Mouse (Mus musculus): ENCODE results near the gene Med20. TPM values are rescaled to one million over a fixed set of nuclear protein-coding genes. Genes with fewer than 3 reads are reported as not detected.
"Not testable (repeated sequence)": the region's sequence is repeated elsewhere in the genome, so short reads cannot be mapped to it uniquely, and the experiment has no call there.

Med20 gene
- polyA plus RNA-seq, 1 experiment from 2014 or later: 12.7 TPM

GRCm38 (mm10) chr17:47593215-47593853, 18.0 kb upstream of the Med20 start:
- Histone ChIP-seq H3K36me3 (ENCODE audit: inconsistent target) (no peaks in the 10 kb centered on the region), H3K27ac (peak overlapping the region; percentile 79), H3K79me2 (ENCODE audit: inconsistent target) (peaks cover 31% of the 10 kb centered on the region), H3K4me3 (ENCODE audit: inconsistent target) (peak overlapping the region; percentile 93)
- under 1% methylated on average over 46 of the region's 63 CpGs for WGBS (ENCODE audit: missing documents)

DNA sequence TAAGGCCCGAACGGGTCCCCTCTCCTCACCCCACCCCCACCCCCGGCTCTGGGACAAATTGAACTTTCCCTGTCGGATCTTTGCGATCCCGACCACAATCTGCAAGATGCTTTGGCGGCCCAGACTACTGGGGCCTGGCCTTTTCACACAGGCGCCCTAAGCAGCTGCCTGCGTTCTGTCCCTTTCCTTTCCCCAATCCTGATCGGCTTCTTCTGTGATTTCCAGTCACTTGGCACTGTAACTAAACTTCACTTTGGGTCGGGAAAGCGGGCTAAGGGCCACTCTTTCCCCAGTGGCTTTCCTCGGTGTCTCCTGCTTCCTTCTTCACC, 17.6 kb upstream of the Med20 start:
- 1% methylated on average over 13 of the region's 13 CpGs for WGBS (ENCODE audit: missing documents)
- H3K36me3 ChIP-seq (ENCODE audit: inconsistent target): no peaks in the 10 kb centered on the region

GRCm38 (mm10) chr17:47594183-47594968, 17.0 kb upstream of the Med20 start:
- Histone ChIP-seq H3K79me2 (ENCODE audit: inconsistent target) (peaks cover 31% of the 10 kb centered on the region), H3K4me3 (ENCODE audit: inconsistent target) (peak overlapping the region; percentile 93), H3K36me3 (ENCODE audit: inconsistent target) (no peaks in the 10 kb centered on the region), H3K27ac (peak overlapping the region; percentile 79)
- 3% methylated on average over 41 of the region's 43 CpGs for WGBS (ENCODE audit: missing documents)

More for the DNA sequence above, 17.6 kb upstream of the Med20 start:
- H3K79me2 ChIP-seq (ENCODE audit: inconsistent target): peaks cover 31% of the 10 kb centered on the region
- peak overlapping the region; percentile 93 for H3K4me3 ChIP-seq (ENCODE audit: inconsistent target)
- H3K27ac ChIP-seq: peak overlapping the region; percentile 79

DNA sequence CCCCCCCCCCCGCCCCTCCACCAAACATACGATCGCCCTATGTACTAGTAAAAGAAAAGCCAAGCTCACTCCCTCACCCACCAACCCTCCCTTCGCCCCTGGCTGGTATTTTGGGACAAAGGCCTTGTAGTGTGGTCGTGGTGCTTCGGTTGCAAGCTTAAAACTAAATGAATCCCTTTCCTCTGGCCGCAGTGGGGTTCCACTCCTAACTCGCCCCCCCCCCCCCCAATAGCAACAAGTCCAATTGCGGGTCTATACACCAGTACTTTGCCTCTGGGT, 16.5 kb upstream of the Med20 start:
- Histone ChIP-seq H3K4me3 (ENCODE audit: inconsistent target) (peak overlapping the region; percentile 93), H3K79me2 (ENCODE audit: inconsistent target) (peaks cover 31% of the 10 kb centered on the region), H3K36me3 (ENCODE audit: inconsistent target) (no peaks in the 10 kb centered on the region), H3K27ac (peak overlapping the region; percentile 79)
- 14% methylated on average over 7 of the region's 9 CpGs for WGBS (ENCODE audit: missing documents)

DNA sequence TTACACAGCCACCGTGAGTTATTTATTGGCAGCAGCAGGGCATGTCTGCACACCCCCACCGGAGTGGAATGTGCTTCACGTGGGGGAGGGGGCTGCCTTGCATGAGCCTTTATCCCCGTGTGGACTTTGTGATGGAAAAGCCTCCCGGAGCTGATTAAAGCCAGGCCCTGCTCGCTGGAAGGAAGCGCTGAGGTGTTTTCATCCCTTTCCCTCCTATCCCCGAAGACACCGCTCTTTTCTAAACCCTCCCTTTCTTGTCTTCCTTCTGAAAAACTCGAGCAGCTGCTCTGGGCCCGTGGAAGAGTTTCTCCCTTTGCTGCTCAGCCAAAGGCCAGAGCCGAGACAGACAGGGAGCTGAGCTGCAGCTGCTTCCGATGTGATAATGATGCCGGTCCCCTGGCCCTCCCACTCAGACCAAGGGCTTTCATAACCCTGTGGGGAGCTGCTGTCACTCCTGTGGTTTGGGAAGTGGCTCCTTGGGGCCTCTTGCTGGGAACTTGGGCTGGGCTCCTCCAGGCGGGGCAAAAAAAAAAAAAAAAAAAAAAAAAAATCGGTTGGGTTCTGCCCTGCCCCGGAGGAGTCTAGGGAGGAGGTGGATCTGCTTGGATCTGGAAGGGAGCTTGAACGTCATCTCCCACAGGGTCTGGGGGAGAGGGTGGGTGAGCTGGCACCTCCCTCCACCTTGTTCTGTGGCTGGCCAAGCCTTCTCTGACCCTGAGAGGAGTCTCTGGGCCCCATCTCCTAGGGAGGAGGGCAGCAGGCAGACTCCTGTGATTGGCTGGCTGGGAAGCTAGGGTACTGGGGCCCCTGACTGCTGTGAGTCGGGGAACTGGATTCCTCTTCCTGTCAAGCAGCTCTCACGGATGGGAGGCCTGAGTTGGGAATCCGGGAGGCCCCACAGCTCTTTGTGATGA, 15.9 kb upstream of the Med20 start:
- Histone ChIP-seq H3K27ac (peak overlapping the region; percentile 79), H3K79me2 (ENCODE audit: inconsistent target) (peaks cover 31% of the 10 kb centered on the region), H3K36me3 (ENCODE audit: inconsistent target) (no peaks in the 10 kb centered on the region), H3K4me3 (ENCODE audit: inconsistent target) (peak overlapping the region; percentile 93)
- 7% methylated on average over 20 of the region's 21 CpGs for WGBS (ENCODE audit: missing documents)

GRCm38 (mm10) chr17:47596162-47596838, 15.1 kb upstream of the Med20 start:
- H3K27ac ChIP-seq: peak overlapping the region; percentile 79
- whole genome bisulfite sequencing (ENCODE audit: missing documents): 71% methylated on average over 6 of the region's 6 CpGs
- peaks cover 31% of the 10 kb centered on the region for H3K79me2 ChIP-seq (ENCODE audit: inconsistent target)
- H3K4me3 ChIP-seq (ENCODE audit: inconsistent target): no peak overlapping the region; the same call in 1 of the 2 replicates
- H3K36me3 ChIP-seq (ENCODE audit: inconsistent target): no peaks in the 10 kb centered on the region

DNA sequence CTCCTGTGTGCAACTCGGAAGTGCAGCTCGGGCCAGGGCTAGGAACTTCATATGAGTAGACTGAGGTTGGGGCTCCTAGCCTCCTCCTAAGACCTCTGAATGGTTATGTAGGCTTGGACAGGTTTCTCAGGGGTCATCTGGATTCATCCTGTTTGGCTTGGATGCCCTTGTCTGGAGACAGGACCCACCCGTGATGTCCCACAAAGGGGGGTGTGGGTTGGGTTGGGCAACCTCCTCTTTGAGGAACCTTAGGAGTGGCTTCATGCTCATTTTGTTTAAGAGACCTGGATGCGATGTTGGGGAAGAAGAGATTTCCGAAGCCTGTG, 14.6 kb upstream of the Med20 start:
- H3K79me2 ChIP-seq (ENCODE audit: inconsistent target): peaks cover 31% of the 10 kb centered on the region
- H3K4me3 ChIP-seq (ENCODE audit: inconsistent target): no peak overlapping the region
- no peak overlapping the region for H3K27ac ChIP-seq
- WGBS (ENCODE audit: missing documents): 68% methylated on average over 5 of the region's 5 CpGs
- H3K36me3 ChIP-seq (ENCODE audit: inconsistent target): peaks cover 5% of the 10 kb centered on the region; the same call in 1 of the 2 replicates

GRCm38 (mm10) chr17:47597261-47597660, 14.1 kb upstream of the Med20 start:
- Histone ChIP-seq H3K27ac (no peak overlapping the region), H3K79me2 (ENCODE audit: inconsistent target) (peaks cover 31% of the 10 kb centered on the region), H3K4me3 (ENCODE audit: inconsistent target) (no peak overlapping the region), H3K36me3 (ENCODE audit: inconsistent target) (peaks cover 9% of the 10 kb centered on the region; the same call in 1 of the 2 replicates)
- 77% methylated on average over 12 of the region's 13 CpGs for WGBS (ENCODE audit: missing documents)

DNA sequence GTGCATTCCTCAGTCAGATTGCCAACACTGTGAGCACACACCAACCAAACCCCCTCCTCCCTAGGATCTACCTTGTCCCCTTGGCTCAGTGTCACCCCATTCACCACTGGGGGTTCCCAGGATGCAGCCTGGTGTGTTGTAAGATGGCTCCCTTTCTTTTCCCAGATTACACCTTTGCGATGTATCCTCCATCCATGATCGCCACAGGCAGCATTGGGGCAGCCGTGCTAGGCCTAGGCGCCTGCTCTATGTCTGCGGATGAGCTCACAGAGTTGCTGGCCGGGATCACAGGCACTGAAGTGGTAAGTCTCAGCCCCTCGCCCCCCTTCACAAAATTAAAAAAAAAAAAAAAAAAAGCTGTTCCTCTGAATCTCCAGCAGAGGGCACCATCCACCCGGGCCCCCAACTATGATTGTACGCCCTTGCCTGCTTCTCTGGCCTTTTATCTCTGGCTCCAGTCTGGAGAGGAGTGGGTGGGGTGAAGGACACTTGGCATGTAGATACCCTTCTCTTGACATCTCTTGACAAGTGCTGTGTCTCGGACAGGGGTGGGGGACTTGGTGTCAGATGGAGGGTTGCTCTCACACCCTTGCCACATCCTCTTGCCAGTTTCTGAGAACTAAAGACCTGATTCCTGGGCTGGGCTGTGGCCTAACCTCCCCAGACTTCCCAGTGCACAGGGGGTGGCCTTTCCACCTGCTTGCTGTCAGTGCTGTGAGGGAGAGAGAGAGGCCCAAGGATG, 13.4 kb upstream of the Med20 start:
- H3K27ac ChIP-seq: no peak overlapping the region
- H3K36me3 ChIP-seq (ENCODE audit: inconsistent target): peaks cover 13% of the 10 kb centered on the region; the same call in 1 of the 2 replicates
- H3K79me2 ChIP-seq (ENCODE audit: inconsistent target): peaks cover 31% of the 10 kb centered on the region
- no peak overlapping the region for H3K4me3 ChIP-seq (ENCODE audit: inconsistent target)
- WGBS (ENCODE audit: missing documents): 42% methylated on average over 10 of the region's 10 CpGs

DNA sequence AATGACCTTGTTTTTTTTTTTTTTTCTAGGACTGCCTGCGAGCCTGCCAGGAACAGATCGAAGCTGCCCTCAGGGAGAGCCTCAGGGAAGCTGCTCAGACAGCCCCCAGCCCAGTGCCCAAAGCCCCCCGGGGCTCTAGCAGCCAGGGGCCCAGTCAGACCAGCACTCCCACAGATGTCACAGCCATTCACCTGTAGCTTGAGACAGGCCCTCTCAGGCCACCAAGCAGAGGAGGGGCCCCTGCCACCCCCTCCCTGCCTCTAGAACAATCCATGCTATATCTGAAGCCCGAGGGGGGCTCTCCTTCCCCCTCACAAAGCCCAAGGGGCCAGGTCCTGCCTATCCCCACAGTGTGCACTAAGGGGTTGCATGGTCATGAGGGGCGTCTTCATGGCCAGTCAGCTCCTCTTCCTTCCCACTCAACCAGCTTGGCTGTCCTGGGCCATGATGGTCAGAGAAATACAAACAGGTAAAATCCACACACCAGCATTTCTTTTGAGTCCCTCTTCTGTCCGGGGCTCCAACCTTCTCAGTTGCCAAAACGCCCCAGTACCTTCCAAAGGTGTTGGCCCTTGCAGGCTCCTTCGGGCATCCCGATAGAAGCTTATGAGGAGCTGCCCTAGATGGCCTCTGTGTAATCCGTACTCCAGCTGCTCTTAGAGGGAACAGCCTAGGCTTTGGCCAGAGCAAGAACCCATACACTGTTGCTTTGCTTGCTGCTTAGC, 12.6 kb upstream of the Med20 start:
- Histone ChIP-seq H3K27ac (peak overlapping the region; percentile 69; the same call in 1 of the 2 replicates), H3K36me3 (ENCODE audit: inconsistent target) (peaks cover 16% of the 10 kb centered on the region; the same call in 1 of the 2 replicates), H3K79me2 (ENCODE audit: inconsistent target) (peaks cover 31% of the 10 kb centered on the region)
- not testable (repeated sequence) for H3K4me3 ChIP-seq (ENCODE audit: inconsistent target)
- 75% methylated on average over 9 of the region's 10 CpGs for WGBS (ENCODE audit: missing documents)

- H3K4me3 ChIP-seq (ENCODE audit: inconsistent target): no peak overlapping the region
- 74% methylated on average over 10 of the region's 11 CpGs for WGBS (ENCODE audit: missing documents)
- peaks cover 22% of the 10 kb centered on the region for H3K79me2 ChIP-seq (ENCODE audit: inconsistent target)
- peak overlapping the region; percentile 69 for H3K27ac ChIP-seq
- H3K36me3 ChIP-seq (ENCODE audit: inconsistent target): peaks cover 23% of the 10 kb centered on the region; the same call in 1 of the 2 replicates
Observed at GRCm38 (mm10) chr17:47599511-47600297, 11.7 kb upstream of the Med20 start.

DNA sequence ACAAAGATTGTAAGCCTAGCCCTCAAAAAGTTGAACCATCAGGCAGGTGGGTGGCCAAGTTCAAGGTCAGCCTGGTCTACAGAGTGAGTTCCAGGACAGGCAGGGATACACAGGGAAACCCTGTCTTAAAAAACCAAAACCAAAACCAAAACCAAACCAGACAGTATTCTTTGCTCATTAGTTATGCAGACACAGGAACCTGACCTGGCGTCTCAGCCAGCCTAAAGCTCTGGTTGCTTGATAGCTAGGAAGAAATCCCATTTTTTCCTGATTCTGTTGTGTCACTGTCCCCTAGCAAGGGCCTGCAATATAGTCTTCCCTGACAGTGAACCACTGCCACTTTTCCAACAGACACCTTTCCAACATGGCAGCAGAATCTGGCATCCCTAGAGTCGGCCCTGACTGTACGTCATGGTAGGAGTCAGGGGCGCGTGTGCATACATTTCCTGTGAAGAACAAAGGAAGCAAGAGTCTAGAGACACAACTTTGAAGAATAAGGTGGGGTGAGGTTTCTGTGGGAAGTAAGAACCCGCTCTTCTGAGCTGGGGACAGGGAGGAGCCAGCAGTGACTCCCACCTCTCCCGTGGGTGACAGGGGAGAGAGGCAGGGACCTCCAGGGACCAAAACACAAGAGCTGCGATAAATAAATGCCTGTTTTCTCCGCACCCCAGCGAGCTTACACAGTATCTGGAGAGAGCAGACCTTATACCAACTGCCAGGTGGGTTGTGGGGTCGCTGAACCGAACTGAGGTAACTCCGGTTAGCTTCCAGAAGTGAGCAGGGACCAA, 10.6 kb upstream of the Med20 start:
- Histone ChIP-seq H3K4me3 (ENCODE audit: inconsistent target) (no peak overlapping the region), H3K36me3 (ENCODE audit: inconsistent target) (peaks cover 23% of the 10 kb centered on the region; the same call in 1 of the 2 replicates), H3K79me2 (ENCODE audit: inconsistent target) (peaks cover 15% of the 10 kb centered on the region; the same call in 1 of the 2 replicates), H3K27ac (peak overlapping the region; percentile 69)
- WGBS (ENCODE audit: missing documents): 91% methylated on average over 12 of the region's 13 CpGs
